Mouse (Mus musculus) neutrophil, adult 5-6 weeks (primary cell): ENCODE measurements around the gene Rbm44. TPM values are rescaled to one million over a fixed set of nuclear protein-coding genes. Genes with fewer than 3 reads are reported as not detected.
A peak's percentile ranks its signal among the peaks of the same experiment; 100 is the strongest.

Source experiments
- ATAC-seq: fragments of 151-379, 151-347 bp; 2 replicates; pipeline ENCODE4 v1.8.0; 2017; ENCODE audit warnings: mild to moderate bottlenecking, moderate TSS enrichment; ENCODE audit not compliant: insufficient number of reproducible peaks, poor library complexity, low FRiP score, severe bottlenecking; ENCODE audit errors: extremely low read depth
- total RNA-seq: library from RNA; stranded (forward); fragments of 200-1000 nt; gene quantifications from 2 replicates; pipeline ENCODE4 v1.2.3, GENCODE M21; 2017

Rbm44 gene
- total RNA-seq, 1 experiment from 2014 or later: 1.5 TPM

- no peak for ATAC-seq
These were observed 59.4 kb downstream of the Rbm44 start for GRCm38 (mm10) chr1:91204221-91204765.

GRCm38 (mm10) chr1:91205651-91206050, 60.8 kb downstream of the Rbm44 start:
- no peak for ATAC-seq

- no peak for ATAC-seq
These were observed 61.4 kb downstream of the Rbm44 start for GRCm38 (mm10) chr1:91206336-91206735.

GRCm38 (mm10) chr1:91206873-91207272, 62.0 kb downstream of the Rbm44 start:
- no peak for ATAC-seq

- peak; percentile 33; the same call in 1 of the 2 replicates for ATAC-seq
These were observed 62.6 kb downstream of the Rbm44 start for GRCm38 (mm10) chr1:91207334-91208074.

- no peak for ATAC-seq
These were observed 64.5 kb downstream of the Rbm44 start for GRCm38 (mm10) chr1:91209343-91209742.

GRCm38 (mm10) chr1:91209785-91210184, 64.9 kb downstream of the Rbm44 start:
- ATAC-seq: no peak

- peak; percentile 47; the same call in 1 of the 2 replicates for ATAC-seq
These were observed 66.2 kb downstream of the Rbm44 start for GRCm38 (mm10) chr1:91211099-91211498.

GRCm38 (mm10) chr1:91211591-91212008, 66.7 kb downstream of the Rbm44 start:
- ATAC-seq: no peak

- ATAC-seq: no peak
These were observed 70.4 kb downstream of the Rbm44 start for GRCm38 (mm10) chr1:91215264-91215663.

GRCm38 (mm10) chr1:91215981-91216380, 71.1 kb downstream of the Rbm44 start:
- no peak for ATAC-seq

- ATAC-seq: peak; percentile 74
These were observed 71.8 kb downstream of the Rbm44 start for GRCm38 (mm10) chr1:91216504-91217267.

- peak; percentile 21 for ATAC-seq
These were observed 74.9 kb downstream of the Rbm44 start for GRCm38 (mm10) chr1:91219641-91220321.

- ATAC-seq: peak; percentile 71
These were observed 75.4 kb downstream of the Rbm44 start for GRCm38 (mm10) chr1:91220322-91220672.

Other genes starting within 250 kb of the Rbm44 start
- gene Mlph, start 230.0 kb upstream of the Rbm44 start, total RNA-seq: not detected in 2 replicates
- not detected in 2 replicates for gene Prlh, start 192.0 kb upstream of the Rbm44 start, total RNA-seq
- not detected in 2 replicates for gene Rab17, start 175.4 kb upstream of the Rbm44 start, total RNA-seq
- gene Lrrfip1, start 146.4 kb upstream of the Rbm44 start, total RNA-seq: 247 and 262 TPM in 2 replicates
- gene Ramp1, start 34.7 kb downstream of the Rbm44 start, total RNA-seq: 10.1 and 10.8 TPM in 2 replicates
- gene Ube2f, start 105.2 kb downstream of the Rbm44 start, total RNA-seq: 34.9 and 42.0 TPM in 2 replicates
- gene Scly, start 153.2 kb downstream of the Rbm44 start, total RNA-seq: 19.5 and 21.2 TPM in 2 replicates
- 0.12 TPM in 2 replicates for gene Espnl, start 177.0 kb downstream of the Rbm44 start, total RNA-seq
- gene Klhl30, start 205.9 kb downstream of the Rbm44 start, total RNA-seq: 0.12 TPM in 1 of 2 replicates, not detected in the other
- not detected in 2 replicates for gene Erfe, start 221.3 kb downstream of the Rbm44 start, total RNA-seq